31 mouse cellular contexts compared by ENCODE assay signal in genomic region chr6:129355774-129356173, GRCm38 (mm10). TPM values are rescaled to one million over a fixed set of nuclear protein-coding genes. Genes with fewer than 3 reads are reported as not detected.
DNase-seq lines count a peak whose midpoint lies in the region; ATAC-seq and TF ChIP-seq lines count a peak whose summit lies in the region.
"Had no signal": no experiment of that assay in that cellular context is flagged by ENCODE, and none has a peak within 500 bp of the region (broad histone marks: within the 10 kb centered on the region; RNA-seq: fewer than 3 reads in every experiment).

No protein-coding gene starts in this region.

- H3K27me3 ChIP-seq in intestine, postnatal 0 days (replicated peaks; ENCODE audit: control insufficient read depth, insufficient read depth, low read length) = no peaks in the 10 kb centered on the region
- no peaks in the 10 kb centered on the region for H3K27me3 ChIP-seq in forebrain, embryonic 14.5 days (replicated peaks; ENCODE audit: control insufficient read depth, insufficient read depth, low read length)
- H3K27me3 ChIP-seq: embryonic facial prominence, embryonic 12.5 days; embryonic facial prominence, embryonic 15.5 days; forebrain, embryonic 15.5 days; hindbrain, embryonic 13.5 days had no signal

- no peak overlapping the region for H3K4me3 ChIP-seq in intestine, postnatal 0 days (ENCODE audit: low read depth, low read length)
- H3K4me3 ChIP-seq in forebrain, embryonic 14.5 days (ENCODE audit: low read depth, low read length) = no peak overlapping the region
- H3K4me3 ChIP-seq: embryonic facial prominence, embryonic 12.5 days; embryonic facial prominence, embryonic 15.5 days; forebrain, embryonic 15.5 days; hindbrain, embryonic 10.5 days; hindbrain, embryonic 13.5 days had no signal

- no peaks in the 10 kb centered on the region for H3K9me3 ChIP-seq in intestine, postnatal 0 days (ENCODE audit: control insufficient read depth)
- no peaks in the 10 kb centered on the region for H3K9me3 ChIP-seq in forebrain, embryonic 14.5 days (replicated peaks; ENCODE audit: control insufficient read depth, low read length)
- H3K9me3 ChIP-seq: embryonic facial prominence, embryonic 12.5 days; embryonic facial prominence, embryonic 15.5 days; forebrain, embryonic 15.5 days; hindbrain, embryonic 10.5 days; hindbrain, embryonic 13.5 days had no signal

- H3K36me3 ChIP-seq in intestine, postnatal 0 days (ENCODE audit: control insufficient read depth, insufficient read depth) = no peaks in the 10 kb centered on the region
- H3K36me3 ChIP-seq in forebrain, embryonic 14.5 days (ENCODE audit: control insufficient read depth, insufficient read depth, low read length) = no peaks in the 10 kb centered on the region
- H3K36me3 ChIP-seq: embryonic facial prominence, embryonic 12.5 days; embryonic facial prominence, embryonic 15.5 days; forebrain, embryonic 15.5 days; hindbrain, embryonic 10.5 days; hindbrain, embryonic 13.5 days had no signal

- ATAC-seq in granulocyte monocyte progenitor cell, adult 5-6 weeks (replicated peaks; ENCODE audit: poor library complexity, severe bottlenecking) = peak; percentile 62
- ATAC-seq in megakaryocyte, adult 5-6 weeks (ENCODE audit: poor library complexity, severe bottlenecking) = peak; percentile 13; the same call in 1 of the 2 replicates
- no peak for ATAC-seq in intestine, postnatal 0 days
- no peak for ATAC-seq in forebrain, embryonic 14.5 days
- ATAC-seq: forebrain, embryonic 15.5 days; hindbrain, embryonic 16.5 days; inflammation-experienced regulatory T-cells, adult 6 months; intestine, embryonic 16.5 days; Patski had no signal

- no peaks in the 10 kb centered on the region for H3K4me1 ChIP-seq in intestine, postnatal 0 days (replicated peaks; ENCODE audit: control insufficient read depth, insufficient read depth, low read length)
- H3K4me1 ChIP-seq in forebrain, embryonic 14.5 days (ENCODE audit: control insufficient read depth, insufficient read depth, low read length) = no peaks in the 10 kb centered on the region
- H3K4me1 ChIP-seq: embryonic facial prominence, embryonic 12.5 days; embryonic facial prominence, embryonic 15.5 days; forebrain, embryonic 15.5 days; hindbrain, embryonic 10.5 days; hindbrain, embryonic 13.5 days had no signal

- 98% methylated on average over 2 of the region's 2 CpGs for WGBS in intestine, postnatal 0 days
- WGBS in forebrain, embryonic 14.5 days = 94% methylated on average over 2 of the region's 2 CpGs

- no peak overlapping the region for H3K9ac ChIP-seq in intestine, postnatal 0 days (ENCODE audit: low read depth, low read length)
- H3K9ac ChIP-seq in forebrain, embryonic 14.5 days (ENCODE audit: low read length) = no peak overlapping the region
- H3K9ac ChIP-seq: embryonic facial prominence, embryonic 12.5 days; embryonic facial prominence, embryonic 15.5 days; forebrain, embryonic 15.5 days; hindbrain, embryonic 13.5 days had no signal

- H3K4me2 ChIP-seq in intestine, postnatal 0 days (replicated peaks; ENCODE audit: low read depth) = no peak overlapping the region
- H3K4me2 ChIP-seq in forebrain, embryonic 14.5 days (ENCODE audit: low read length) = no peak overlapping the region
- H3K4me2 ChIP-seq: embryonic facial prominence, embryonic 12.5 days; embryonic facial prominence, embryonic 15.5 days; forebrain, embryonic 15.5 days; heart, embryonic 11.5 days; hindbrain, embryonic 13.5 days had no signal

- TF ChIP-seq CTCF in intestine, postnatal 0 days (IDR thresholded peaks at IDR 0.05; ENCODE audit: low read depth) = no peak

- no peak overlapping the region for H3K27ac ChIP-seq in intestine, postnatal 0 days (ENCODE audit: low read depth, low read length)
- H3K27ac ChIP-seq in forebrain, embryonic 14.5 days (ENCODE audit: low read depth, low read length) = no peak overlapping the region
- H3K27ac ChIP-seq: embryonic facial prominence, embryonic 12.5 days; embryonic facial prominence, embryonic 15.5 days; forebrain, embryonic 15.5 days; hindbrain, embryonic 10.5 days; hindbrain, embryonic 13.5 days had no signal

- peak; percentile 3 for DNase-seq in Muller cell, postnatal 12 days (ENCODE audit: inconsistent ontology term)
- no peak for DNase-seq in cerebellum, adult 11 months
- DNase-seq in forebrain, embryonic 14.5 days (ENCODE audit: low spot score) = no peak
- DNase-seq: adrenal gland, adult 2 months; adrenal gland, postnatal 25 days; cerebellum, adult 18-20 months; cerebellum, adult 9-10 months; cerebellum, postnatal 14 days; gastrocnemius, postnatal 10 days; gastrocnemius, postnatal 36 days had no signal

RNA-seq across cellular contexts. Expression of gene Clec12a, which starts 13.3 kb away (rescaled TPM):
- 318 and 331 TPM in 2 replicates for total RNA-seq in granulocyte monocyte progenitor cell, adult 5-6 weeks (2014; fragmentation: Nextera tagmentation)
- total RNA-seq in granulocyte monocyte progenitor cell, adult 5-6 weeks (2017) = 549 and 684 TPM in 2 replicates
- 449 and 472 TPM in 2 replicates for total RNA-seq in megakaryocyte, adult 5-6 weeks (2015)
- 389 and 405 TPM in 2 replicates for total RNA-seq in megakaryocyte, adult 5-6 weeks (2017)
- polyA plus RNA-seq in intestine, postnatal 0 days (2015; fragmentation: Nextera tagmentation; extraction: Ambion mirVana) = 0.09 and 0.20 TPM in 2 replicates
- 0.18 and 0.27 TPM in 2 replicates for polyA plus RNA-seq in forebrain, embryonic 14.5 days (2014; fragmentation: Nextera tagmentation; extraction: Ambion mirVana)
- total RNA-seq: ES-E14 had no signal

RNA-seq across cellular contexts. Expression of gene 4922502D21Rik, which starts 24.2 kb away (rescaled TPM):
- not detected in 2 replicates for total RNA-seq in granulocyte monocyte progenitor cell, adult 5-6 weeks (2014; fragmentation: Nextera tagmentation)
- 1.2 TPM in 1 of 2 replicates, not detected in the other for total RNA-seq in granulocyte monocyte progenitor cell, adult 5-6 weeks (2017)
- total RNA-seq in megakaryocyte, adult 5-6 weeks (2015) = 0.54 TPM in 1 of 2 replicates, not detected in the other
- 0.44 TPM in 1 of 2 replicates, not detected in the other for total RNA-seq in megakaryocyte, adult 5-6 weeks (2017)
- polyA plus RNA-seq in intestine, postnatal 0 days (2015; fragmentation: Nextera tagmentation; extraction: Ambion mirVana) = not detected in 2 replicates
- not detected in 2 replicates for polyA plus RNA-seq in forebrain, embryonic 14.5 days (2014; fragmentation: Nextera tagmentation; extraction: Ambion mirVana)
- total RNA-seq: adrenal gland, adult 2 months; adrenal gland, postnatal 25 days; ES-E14; gastrocnemius, adult 18-20 months; gastrocnemius, postnatal 10 days; gastrocnemius, postnatal 36 days; heart, adult 8-10 months; heart, postnatal 25 days had no signal
- polyA plus RNA-seq: adrenal gland, adult 2 months; brain, embryonic 14.5 days; embryonic facial prominence, embryonic 12.5 days; forebrain, embryonic 11.5 days; forebrain, embryonic 15.5 days; heart, embryonic 11.5 days; heart, embryonic 14.5 days; heart, postnatal 0 days; hindbrain, embryonic 10.5 days; hindbrain, embryonic 13.5 days; hindbrain, embryonic 16.5 days; inflammation-experienced regulatory T-cells, adult 6 months; intestine, embryonic 16.5 days; Patski had no signal

RNA-seq across cellular contexts. Expression of gene Clec12b, which starts 29.9 kb away (rescaled TPM):
- total RNA-seq in granulocyte monocyte progenitor cell, adult 5-6 weeks (2014; fragmentation: Nextera tagmentation) = not detected in 2 replicates
- not detected in 2 replicates for total RNA-seq in granulocyte monocyte progenitor cell, adult 5-6 weeks (2017)
- not detected in 2 replicates for total RNA-seq in megakaryocyte, adult 5-6 weeks (2015)
- total RNA-seq in megakaryocyte, adult 5-6 weeks (2017) = not detected in 2 replicates
- 0.14 TPM in 2 replicates for polyA plus RNA-seq in intestine, postnatal 0 days (2015; fragmentation: Nextera tagmentation; extraction: Ambion mirVana)
- polyA plus RNA-seq in forebrain, embryonic 14.5 days (2014; fragmentation: Nextera tagmentation; extraction: Ambion mirVana) = not detected in 2 replicates
- total RNA-seq: adrenal gland, postnatal 25 days; ES-E14; gastrocnemius, adult 18-20 months; gastrocnemius, postnatal 10 days; gastrocnemius, postnatal 36 days had no signal
- polyA plus RNA-seq: adrenal gland, adult 2 months; embryonic facial prominence, embryonic 12.5 days; embryonic facial prominence, embryonic 15.5 days; forebrain, embryonic 11.5 days; hindbrain, embryonic 10.5 days; inflammation-experienced regulatory T-cells, adult 6 months; Patski had no signal

RNA-seq across cellular contexts. Expression of gene Clec1b, which starts 41.3 kb away (rescaled TPM):
- total RNA-seq in granulocyte monocyte progenitor cell, adult 5-6 weeks (2014; fragmentation: Nextera tagmentation) = 2.0 TPM in 1 of 2 replicates, not detected in the other
- total RNA-seq in granulocyte monocyte progenitor cell, adult 5-6 weeks (2017) = 0.21 TPM in 1 of 2 replicates, not detected in the other
- total RNA-seq in megakaryocyte, adult 5-6 weeks (2015) = 3.6 and 5.5 TPM in 2 replicates
- total RNA-seq in megakaryocyte, adult 5-6 weeks (2017) = 3.8 and 4.5 TPM in 2 replicates
- 0.27 and 0.29 TPM in 2 replicates for polyA plus RNA-seq in intestine, postnatal 0 days (2015; fragmentation: Nextera tagmentation; extraction: Ambion mirVana)
- 1.6 and 2.0 TPM in 2 replicates for polyA plus RNA-seq in forebrain, embryonic 14.5 days (2014; fragmentation: Nextera tagmentation; extraction: Ambion mirVana)
- total RNA-seq: ES-E14; gastrocnemius, adult 18-20 months; gastrocnemius, postnatal 36 days had no signal
- polyA plus RNA-seq: Patski had no signal

RNA-seq across cellular contexts. Expression of gene Clec9a, which starts 52.9 kb away (rescaled TPM):
- not detected in 2 replicates for total RNA-seq in granulocyte monocyte progenitor cell, adult 5-6 weeks (2014; fragmentation: Nextera tagmentation)
- total RNA-seq in granulocyte monocyte progenitor cell, adult 5-6 weeks (2017) = 0.60 TPM in 1 of 2 replicates, not detected in the other
- 27.6 and 31.4 TPM in 2 replicates for total RNA-seq in megakaryocyte, adult 5-6 weeks (2015)
- 13.4 and 14.3 TPM in 2 replicates for total RNA-seq in megakaryocyte, adult 5-6 weeks (2017)
- 0.09 and 0.12 TPM in 2 replicates for polyA plus RNA-seq in intestine, postnatal 0 days (2015; fragmentation: Nextera tagmentation; extraction: Ambion mirVana)
- polyA plus RNA-seq in forebrain, embryonic 14.5 days (2014; fragmentation: Nextera tagmentation; extraction: Ambion mirVana) = 0.10 and 0.19 TPM in 2 replicates
- total RNA-seq: ES-E14; gastrocnemius, adult 18-20 months; gastrocnemius, postnatal 10 days; gastrocnemius, postnatal 36 days had no signal
- polyA plus RNA-seq: embryonic facial prominence, embryonic 15.5 days; inflammation-experienced regulatory T-cells, adult 6 months; Patski had no signal

Comparison
In these comparisons a context has a peak if more than half of its experiments do, and no peak if none do; other contexts are left out.
1. ATAC-seq: peak in granulocyte monocyte progenitor cell, adult 5-6 weeks (single experiment) and megakaryocyte, adult 5-6 weeks (single experiment); none in intestine, postnatal 0 days (single experiment) and forebrain, embryonic 14.5 days (single experiment).